Mouse (Mus musculus) CD8-positive naive resting alpha-beta T cell, adult 2 months (primary cell): ENCODE results near the gene Serpinh1.

ENCODE experiments used
- DNase-seq, 2 experiments: peaks; one replicate each; pipeline ENCODE4 v3.0.0; 2022; ENCODE audit warnings: low read depth in 2 of 2, low spot score in 2 of 2

Serpinh1 gene

DNA sequence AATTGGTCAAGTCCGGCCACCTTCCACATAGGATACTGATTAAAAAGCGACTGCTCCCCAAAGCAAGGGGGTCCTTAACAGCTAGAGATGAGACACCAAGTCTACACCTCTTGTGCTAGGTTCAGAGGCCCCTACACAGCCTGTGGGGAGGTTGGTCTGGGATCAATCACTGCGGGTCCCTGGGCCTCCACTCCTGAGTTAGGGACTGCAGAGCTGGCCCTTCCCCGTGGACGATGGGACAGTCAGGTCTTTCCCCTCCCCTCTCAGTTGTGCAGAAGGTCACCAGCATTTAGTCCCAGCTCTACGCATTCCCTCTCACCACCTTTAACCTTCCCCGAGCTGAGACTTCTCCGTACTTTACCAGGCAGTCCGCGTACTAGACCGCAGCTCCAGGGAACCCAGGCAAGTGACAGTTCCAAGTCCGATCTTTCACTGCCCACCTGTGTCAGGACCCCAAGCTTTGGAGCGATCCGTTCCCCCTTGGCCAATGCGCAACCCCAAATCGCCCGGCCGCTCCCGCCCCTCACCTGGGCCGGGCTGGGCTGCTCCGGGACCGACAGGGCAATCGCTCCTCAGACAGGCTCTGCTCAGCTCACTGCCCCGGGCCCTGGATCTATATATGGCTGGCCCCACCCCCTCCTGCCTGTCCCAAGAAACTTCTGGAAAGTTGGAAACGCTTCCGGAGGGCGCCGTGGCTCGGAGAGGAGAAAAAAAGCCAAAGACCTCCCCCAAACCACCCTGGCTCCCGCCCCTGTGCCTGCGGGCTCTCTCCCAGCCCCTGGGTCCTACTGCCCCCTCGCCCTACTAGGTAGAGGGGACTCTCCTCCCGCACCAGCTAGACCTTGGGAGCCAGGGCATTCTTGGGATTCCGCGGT lies at the start of gene Serpinh1:
Gene Serpinh1, minus strand, starts transcription at position 714 of the 875 bp plus-strand sequence.
- no peak for DNase-seq

DNA sequence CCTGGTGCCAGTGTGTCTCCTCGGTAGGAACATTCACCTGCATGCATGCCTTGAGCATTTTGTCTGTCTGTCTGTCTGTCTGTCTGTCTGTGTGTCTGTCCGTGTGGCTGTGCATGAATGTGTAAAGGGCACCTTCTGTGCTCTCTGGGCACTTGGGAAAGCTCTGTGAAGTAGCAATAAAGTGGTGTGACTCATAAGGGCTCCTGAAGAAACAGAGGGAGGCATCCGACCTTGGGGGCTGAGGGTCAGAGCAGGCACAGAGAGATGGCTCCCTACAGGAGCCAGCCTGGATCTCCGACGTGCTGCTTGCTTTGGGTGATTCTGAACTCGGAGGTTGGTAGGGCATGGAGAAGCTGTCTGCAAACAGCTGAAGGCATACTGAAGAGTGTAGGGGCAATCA lies 49.4 kb upstream of the Serpinh1 start:
- DNase-seq: no peak

DNA sequence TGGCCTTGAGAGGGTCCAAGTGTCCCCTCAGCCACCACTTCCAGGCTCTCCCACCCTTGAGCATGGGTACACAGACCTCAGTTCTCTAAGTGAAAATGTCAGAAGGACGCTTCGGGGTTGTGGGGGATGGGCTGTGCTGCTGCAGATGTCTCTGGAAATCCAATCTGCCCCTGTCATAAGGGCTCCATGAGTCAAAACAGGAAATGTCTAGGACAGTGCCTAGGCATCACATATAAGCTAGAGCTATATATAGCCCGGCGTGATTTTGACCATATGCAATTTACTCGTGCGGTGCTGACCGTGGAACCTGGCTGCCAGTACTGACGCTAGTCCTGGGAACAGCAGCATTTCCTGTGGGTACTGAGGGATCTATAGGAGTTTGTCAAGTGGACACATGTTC lies 48.3 kb upstream of the Serpinh1 start:
- DNase-seq: no peak

DNA sequence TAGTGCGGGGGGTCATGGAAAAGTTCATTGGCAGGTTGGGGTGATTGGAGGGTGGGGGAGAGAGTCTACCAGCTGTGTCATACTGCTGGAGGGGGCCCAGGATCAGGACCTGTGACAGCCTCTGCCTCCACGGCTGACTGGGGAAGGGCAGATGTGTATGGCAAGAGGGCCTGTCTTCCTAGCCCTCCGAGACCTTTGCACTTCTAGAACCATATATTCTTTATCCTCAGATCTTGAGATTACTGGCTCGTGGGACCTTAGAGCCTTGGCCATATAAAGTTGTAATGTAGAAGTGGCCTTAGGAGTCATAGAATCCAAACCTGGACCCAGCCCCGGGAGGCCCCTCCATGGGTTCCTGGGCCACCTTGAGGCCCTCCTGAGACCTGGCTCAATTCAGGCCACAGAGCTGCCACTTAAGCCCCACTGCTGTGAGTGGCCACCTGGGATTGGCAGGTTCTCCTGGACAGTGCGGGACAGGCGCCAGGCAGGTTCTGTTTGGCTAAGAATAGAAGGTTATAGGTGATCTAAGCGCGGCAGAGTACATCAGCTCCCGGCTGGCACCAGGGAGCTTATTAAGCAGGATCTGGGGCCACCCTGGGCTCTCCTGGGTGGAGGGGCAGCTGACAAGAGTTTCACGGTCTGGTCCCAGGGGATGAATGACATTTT lies 44.1 kb upstream of the Serpinh1 start:
- DNase-seq: no peak

DNA sequence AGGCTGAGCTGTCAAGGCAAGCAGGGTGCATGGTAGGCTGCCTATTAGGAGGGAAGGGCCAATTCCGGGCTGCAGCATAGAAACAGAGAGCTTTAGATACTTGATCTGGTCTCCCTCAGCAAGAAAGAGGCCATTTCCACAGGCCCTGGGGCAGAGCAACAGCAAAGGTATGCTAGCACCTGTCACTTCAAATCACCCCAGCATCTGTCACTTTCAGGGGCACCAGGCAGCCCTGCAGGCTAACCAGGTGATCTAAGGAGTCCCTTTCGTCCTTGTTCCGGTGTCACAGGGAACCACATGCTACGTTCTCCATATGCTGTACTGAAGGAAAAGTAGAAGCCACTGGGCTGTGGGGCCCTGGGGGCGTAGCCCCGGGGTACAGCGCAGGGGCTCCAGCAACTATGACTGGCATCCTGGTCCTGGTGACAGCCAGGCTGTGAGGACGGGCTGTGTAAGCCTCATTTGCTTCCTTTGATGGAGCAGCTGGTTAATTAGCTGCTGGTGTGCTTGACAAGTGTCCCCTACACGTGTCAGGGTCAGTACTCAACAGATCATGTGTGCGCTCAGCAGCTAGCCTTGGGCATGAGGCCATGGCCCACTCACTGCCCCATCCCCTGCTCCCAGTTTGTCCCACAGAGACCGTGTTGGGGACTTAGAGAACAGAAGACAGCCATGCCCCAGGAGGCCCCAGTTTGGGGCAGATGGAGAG lies 43.0 kb upstream of the Serpinh1 start:
- no peak for DNase-seq

DNA sequence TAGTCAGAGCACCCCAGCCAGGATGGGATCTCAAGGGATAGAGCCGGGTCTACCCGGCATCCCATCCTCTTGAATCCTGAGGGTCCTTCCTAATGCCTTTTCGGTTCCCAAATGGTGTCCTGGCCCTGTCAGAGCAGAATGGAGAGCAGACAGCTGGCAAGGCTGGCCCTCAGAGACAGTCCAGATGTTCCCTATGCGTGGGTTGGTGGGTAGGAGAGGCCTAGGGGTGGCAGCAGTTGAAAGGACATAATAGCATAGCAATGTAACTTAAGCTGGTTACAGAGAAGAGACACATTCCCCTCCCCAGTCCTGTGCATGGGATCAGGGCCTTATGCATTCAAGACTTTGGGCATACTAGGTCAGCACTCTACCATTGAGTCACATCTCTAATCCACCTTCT lies 42.3 kb upstream of the Serpinh1 start:
- no peak for DNase-seq

DNA sequence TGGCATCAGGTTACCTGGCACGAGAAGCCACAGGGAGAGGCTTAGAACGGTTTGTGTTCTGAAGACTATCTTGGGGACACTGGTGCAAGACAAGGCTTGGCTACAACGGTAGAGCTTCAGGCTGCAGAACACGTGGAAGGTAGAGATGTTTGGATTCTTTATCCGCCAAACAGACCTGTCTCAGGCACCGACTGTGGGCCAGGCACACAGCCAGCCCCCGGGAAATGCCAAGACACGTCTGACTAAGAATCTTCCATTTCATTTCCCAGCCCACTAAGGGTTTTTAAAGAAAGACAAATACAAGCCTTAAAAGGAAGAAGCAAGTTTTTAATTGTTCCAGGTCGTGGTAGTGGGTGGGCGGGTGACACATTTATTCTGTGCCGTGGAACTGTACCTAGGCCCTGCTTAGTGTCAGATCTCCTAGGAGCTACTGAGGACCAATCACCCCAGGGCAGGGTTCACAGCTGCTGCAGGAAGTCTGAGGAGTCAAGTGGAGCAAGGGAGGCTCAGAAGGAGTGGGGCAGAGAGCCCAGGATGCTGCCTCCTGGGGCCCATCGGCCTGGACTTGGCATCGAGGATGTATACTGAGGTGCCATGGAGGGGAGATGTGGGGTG lies 40.8 kb upstream of the Serpinh1 start:
- no peak for DNase-seq

DNA sequence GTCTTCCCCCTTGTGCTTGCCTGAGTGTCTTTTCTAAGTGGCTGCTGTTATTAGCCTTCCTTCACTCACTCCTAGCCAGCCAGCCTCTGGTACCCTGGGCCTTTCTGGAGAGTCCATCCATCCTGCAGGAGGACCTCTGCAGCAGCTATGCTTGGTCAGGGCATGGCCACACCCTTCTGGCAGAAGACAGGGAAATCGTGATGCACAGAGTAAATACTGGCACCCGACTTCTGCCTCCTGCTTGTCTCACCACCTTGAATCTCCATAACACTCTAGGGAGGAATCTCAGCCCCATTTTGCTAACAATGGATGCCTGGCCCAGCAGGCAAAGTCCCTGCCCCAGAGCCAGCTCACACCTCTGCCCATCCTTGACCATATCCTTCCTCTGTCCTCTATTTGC lies 39.7 kb upstream of the Serpinh1 start:
- no peak for DNase-seq

DNA sequence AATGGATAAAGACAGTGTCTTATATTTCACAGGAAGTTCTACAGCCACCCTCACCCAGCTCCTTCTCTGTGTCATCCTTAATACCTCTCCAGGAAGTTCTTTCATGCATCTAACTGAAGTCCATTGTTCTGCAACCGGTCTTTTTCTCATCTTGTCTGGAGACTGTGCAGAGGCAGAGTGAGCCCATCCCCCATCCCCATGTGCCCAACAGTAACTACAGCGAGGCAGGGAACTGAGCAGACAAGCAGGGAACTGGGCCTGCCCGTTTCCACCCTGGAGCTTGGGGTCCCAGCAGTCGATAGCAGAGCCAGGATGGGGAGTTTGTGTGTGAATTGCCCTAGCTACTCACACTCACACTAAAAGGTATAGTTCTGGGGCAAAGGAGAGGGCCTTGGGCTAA lies 37.5 kb upstream of the Serpinh1 start:
- no peak for DNase-seq

DNA sequence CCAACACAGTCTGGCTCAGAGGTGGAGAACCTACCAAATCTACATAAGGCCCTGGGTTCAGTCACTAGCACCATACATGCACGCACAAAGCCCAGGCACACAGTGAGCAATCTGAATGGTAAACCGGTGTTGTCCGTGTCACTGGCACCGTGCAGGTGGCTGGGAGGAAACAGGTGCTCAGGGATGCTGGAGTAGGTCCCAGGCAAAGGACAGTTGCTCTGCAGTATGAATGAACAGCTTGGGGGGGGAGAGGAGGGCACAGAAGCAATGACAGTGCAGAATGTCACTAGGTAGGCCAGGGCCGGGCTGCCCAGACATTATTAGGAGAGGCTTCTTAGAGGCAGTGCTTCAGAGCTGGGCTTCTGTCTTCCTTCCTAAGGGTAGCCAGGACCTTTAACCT lies 34.3 kb upstream of the Serpinh1 start:
- DNase-seq: no peak

DNA sequence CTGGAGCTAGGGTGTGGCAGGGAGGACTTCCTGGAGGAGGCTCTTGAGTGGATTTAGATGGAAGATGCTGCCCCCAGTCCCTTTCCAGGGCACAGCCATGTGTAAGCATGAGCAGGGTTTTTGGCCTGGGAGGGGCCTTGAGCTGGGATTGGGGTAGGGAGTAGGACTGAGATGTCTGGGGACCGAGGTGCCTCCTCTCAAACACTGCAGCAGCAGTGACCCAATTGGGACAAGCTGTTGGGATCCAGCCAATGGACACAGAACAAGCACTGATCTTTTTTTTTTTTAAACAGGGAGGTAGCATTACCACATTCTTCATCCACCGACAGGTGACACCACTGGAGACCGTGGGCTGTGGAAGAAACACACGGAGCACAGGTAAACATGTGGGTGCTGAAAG lies 33.8 kb upstream of the Serpinh1 start:
- no peak for DNase-seq

DNA sequence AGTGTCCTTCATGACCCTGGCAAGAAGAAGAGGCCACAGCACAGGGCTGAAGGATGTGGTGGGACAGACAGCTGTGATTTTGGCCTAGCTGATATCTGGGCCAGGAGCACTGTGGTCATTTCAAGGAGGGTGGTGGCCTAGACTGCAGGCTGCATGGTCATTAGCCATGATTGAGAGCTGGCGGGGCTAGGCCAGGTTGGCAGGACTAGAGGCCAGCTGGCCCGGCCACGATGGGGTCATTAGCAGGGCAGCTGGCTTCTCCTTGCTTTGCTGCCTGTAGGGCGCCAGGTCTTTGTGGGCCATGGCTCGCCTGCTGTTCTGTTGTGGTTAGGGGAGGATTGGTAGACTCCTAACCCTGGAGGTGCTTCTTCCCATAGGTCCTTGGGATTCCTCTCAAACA lies 33.0 kb upstream of the Serpinh1 start:
- no peak for DNase-seq

DNA sequence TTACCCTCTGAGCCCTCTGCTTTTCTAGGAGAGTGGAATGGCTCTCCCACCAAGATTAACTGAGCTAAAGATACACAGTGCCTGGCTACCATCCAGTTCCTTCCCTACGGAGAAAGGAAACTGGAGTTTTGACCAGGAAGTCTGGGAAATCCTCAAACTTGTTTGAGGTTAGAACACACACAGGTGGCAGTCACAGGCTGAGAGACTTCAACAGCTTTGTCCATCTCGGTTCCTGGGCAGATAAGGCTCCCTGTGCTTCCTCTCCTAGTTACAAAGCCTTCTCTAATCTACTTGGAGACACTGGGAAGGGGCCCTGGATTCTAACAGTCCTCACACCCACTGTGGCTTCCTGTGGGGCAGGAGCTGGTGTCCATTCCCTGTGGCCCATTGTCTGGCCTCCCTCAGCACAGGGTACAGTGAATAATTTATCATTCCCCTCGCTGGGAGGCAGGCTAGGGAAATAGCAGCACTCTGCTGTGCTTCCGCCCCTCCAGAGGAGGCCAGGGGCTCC lies 31.1 kb upstream of the Serpinh1 start:
- DNase-seq: no peak

DNA sequence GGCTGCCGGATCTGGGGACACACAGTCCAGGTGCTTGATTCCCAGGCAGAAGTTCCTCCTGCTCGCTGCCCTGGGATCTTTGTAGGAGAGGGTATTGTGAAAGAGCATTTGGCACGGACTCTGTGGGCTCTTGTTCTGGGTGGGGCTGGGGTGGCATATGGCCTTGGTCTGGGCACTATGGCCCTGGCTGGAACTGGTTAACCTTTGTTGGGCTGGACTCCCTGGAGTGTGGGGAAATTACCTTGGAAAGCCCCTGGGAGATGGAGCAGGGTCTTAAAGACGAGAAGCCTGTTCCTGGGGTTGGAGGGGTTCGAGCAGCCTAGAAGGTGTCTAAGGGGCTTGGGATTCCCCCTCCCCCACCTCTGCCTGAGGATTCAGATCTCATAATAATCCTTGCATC lies 30.2 kb upstream of the Serpinh1 start:
- no peak for DNase-seq

DNA sequence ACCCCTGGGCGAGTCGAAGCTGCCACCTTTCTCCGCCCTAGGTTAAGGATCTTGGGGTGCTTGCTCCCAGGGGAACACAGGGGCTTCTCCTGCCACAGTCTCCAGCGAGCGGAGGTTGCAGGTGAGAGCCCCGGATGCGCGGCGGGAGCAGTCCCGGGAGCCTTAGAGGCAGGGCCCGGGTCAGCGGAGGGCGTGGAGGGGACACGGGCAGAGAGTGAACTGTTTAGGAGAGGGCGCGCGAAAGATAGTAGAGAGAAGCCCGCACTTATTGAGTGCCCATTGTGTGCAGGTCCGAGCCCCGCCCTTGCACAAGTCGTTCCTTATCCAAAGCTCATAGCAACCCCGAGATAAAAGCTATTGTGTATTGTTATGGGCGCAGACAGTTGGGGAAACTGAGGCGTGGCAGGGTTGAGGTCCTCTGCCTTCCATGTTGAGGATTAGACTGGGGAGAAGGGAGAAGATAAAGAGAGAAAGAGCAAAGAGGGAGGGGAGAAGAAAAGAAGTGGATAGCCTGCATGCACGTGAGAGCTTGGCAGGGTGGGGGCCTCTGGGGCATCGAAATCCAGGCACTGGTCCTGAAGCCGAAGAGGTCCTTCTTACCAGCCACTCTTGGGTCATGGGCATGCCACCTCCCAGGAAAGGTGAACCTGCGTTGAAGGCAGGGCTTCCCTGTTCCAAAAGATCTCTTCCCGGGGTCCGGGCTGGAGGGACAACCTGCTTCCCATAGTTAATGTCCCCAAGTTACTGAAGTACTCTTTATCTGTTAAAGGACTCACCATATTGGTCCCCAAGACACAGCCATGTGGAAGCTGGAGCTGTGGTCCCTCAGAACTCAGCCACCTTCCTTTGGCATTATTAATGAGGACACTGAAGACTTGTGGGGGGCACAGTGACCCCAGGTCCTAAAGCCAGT lies 29.3 kb upstream of the Serpinh1 start:
- peak in 1 of 2 experiments; percentile 11 for DNase-seq

DNA sequence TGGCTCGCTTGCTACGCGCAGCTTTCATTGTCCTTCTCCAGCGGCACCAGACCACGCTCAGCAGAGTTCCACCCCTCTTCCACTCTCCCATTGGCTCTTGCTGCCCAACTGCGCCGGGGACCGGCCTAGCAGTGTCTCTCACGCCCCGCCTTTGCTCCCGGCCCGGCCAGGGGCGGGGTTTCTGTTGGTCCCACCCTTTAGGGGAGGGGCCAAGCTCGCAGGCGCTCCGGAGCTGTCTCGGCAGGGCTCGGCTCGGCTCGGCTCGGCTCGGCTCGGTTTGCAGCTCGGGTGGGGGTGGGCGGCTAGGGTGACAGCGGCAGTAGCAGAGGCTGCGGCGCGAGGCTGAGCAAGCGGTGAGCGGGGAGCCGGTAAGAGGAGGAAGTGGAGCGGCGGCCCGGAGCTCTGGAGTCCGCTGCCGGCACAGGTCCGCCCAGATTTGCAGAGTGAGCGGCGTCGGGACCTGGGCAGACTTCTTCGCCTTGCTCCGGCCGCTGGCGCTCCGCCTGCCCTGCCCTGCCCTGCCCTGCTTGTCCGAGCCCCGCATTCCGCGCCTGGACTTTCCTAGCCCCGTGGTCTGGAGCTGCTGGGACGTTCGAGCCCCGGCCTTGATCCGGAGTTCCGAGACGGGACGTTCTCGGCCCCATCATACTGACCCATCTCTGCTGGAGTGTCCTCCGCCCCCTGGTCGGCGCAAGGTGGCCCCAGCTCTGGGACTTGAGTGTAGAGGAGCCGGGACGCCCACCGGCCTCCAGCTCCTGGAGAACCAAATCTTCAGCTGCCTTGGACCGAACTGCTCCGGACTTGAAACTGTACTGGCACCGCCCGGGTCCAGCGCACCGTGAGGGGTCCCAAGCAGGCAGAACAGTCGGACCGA lies 28.4 kb upstream of the Serpinh1 start, which contains the start of gene Gdpd5:
Gene Gdpd5, plus strand, starts transcription at position 201 of the 874 bp plus-strand sequence.
- peak; percentile 97 to 99 for DNase-seq

DNA sequence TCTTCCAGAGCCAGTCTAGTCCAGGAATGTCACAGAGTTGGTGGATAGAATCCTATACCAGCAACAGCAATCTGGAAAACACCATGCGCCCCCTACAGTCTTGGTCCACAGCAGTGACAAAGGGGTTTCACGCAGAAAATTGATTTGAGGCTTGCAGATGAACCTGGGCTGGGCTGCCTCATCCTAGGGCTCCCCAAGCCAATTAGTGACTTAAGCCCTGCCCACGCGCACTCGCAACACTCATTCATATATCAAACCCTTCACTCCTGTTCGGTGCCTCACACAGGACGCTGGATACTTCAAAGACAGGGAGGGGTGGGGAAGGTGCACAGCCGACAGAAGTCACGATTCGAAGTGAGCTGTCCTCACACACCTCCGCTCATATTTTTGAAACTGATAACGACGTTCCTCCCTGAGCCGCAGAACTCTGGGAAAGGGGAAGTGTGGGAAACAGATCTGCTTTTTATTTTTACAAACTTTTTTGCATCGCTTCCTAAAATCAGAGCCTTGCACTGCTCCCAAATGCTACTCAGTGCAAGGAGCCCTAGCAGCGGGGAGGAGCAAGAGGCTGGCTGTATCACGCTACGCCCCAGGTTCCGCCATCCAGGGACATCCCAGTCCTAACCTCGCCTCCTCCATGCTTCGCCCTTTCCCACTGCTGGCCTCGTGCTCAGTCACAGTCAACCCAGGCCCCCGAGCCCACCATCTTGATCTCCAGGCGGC lies 27.6 kb upstream of the Serpinh1 start:
- DNase-seq: peak in 1 of 2 experiments; percentile 21

DNA sequence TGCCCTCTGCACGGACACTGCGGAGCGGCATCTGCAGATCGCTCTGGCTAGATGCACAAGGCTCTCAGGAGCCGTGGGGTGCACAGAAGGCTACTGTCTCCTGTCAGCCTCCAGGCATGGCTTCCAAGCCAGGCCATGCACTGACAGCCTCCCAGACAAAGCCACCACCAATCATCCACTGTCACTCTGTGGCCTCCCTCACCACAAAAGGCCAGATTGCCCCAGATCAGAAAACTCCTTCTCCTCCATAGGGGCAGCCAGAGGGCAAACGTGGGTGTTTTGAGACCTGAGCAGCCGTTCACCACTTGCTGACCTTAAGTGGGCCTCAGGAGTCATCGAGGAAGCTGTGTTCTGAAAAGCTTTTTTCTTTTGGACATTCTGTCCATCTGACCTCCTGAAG lies 25.8 kb upstream of the Serpinh1 start:
- DNase-seq: no peak

DNA sequence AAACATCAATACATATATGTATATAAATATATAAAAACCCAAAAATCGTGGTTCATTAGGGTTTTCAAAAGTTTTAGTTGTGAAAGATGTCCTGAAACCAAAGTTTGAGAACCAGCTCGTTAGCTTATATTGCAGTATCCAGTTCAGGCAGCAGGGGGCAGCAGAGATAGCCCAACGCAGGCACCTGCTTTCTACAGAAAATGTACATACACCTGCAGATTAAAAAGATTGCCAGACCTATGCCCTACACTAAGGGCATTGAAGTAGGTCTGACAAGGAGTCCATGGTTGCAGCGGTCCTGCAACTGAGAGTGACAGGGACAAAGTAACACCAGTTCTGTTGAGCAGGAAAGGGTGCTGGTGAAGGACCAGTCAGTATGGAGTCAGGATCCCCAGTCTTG lies 22.4 kb upstream of the Serpinh1 start:
- DNase-seq: peak; percentile 82 to 86
